Mouse (Mus musculus): Measurements from ENCODE around the gene Olfr641.

GRCm38 (mm10) chr7:104085365-104085764, 50.1 kb downstream of the Olfr641 start, which contains the start of gene Olfr645:
- no peak for TF ChIP-seq POLR2A (IDR thresholded peaks at IDR 0.05; ENCODE audit: borderline replicate concordance, control insufficient read depth, low read depth, low read length)
- no peak for TF ChIP-seq CTCF (IDR thresholded peaks at IDR 0.05; ENCODE audit: control insufficient read depth, insufficient read depth, low read length)
